Mouse (Mus musculus): ENCODE measurements at regions not wholly inside any gene's neighbourhood (a gene's known extent, or its start where the extent isn't known, plus 50 kb on each side); places are given as distances from the start of the nearest gene placed in this dataset.
A peak's percentile ranks its signal among the peaks of the same experiment; 100 is the strongest.

DNA sequence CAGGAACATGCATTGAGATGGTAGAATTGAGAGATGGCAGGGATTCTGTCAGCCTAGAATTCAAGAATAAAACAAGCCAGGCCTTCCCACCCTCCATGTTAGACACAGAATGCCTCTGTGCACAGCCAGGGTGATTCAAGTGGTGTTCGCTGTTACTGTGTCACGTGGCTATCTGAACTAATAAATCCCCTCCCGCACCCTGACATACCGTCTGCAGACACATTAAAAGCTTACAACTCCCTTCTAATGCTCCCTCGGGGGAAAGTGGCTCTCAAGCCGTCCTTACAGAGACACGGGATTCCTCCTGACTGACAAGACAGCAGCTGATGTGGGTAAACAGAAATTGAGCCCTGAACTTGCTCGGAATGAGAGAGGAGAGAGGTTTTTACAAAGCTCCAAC, 279.1 kb downstream of the Prex1 start:
- DNase-seq: no peak

- DNase-seq: peak; percentile 43
These were observed 278.3 kb upstream of the Sulf2 start for GRCm38 (mm10) chr2:166433655-166434333.

GRCm38 (mm10) chr2:166432948-166433654, 277.6 kb upstream of the Sulf2 start:
- DNase-seq: no peak

DNA sequence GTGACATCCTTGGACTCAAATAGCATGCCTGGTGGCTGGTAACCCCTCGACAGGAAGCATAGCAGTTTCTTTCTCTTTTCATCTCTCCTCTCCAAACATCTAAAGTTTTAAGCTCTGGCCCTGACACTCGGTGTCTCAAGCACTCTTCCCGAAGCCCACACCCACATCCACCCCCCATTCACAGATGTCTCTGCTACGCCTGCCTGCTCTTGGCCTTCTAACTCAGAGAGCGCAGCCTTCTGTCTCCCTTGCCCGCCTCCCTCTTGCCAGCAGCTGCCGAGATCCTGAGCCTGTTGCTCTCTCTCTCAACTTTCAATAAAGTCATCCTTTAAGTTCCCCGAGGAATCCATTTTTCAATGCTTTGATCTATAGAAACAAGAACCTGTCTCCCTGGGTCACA, 277.1 kb upstream of the Sulf2 start:
- no peak for DNase-seq

- peak; percentile 57 for DNase-seq
These were observed 274.5 kb upstream of the Sulf2 start for GRCm38 (mm10) chr2:166429918-166430317.

DNA sequence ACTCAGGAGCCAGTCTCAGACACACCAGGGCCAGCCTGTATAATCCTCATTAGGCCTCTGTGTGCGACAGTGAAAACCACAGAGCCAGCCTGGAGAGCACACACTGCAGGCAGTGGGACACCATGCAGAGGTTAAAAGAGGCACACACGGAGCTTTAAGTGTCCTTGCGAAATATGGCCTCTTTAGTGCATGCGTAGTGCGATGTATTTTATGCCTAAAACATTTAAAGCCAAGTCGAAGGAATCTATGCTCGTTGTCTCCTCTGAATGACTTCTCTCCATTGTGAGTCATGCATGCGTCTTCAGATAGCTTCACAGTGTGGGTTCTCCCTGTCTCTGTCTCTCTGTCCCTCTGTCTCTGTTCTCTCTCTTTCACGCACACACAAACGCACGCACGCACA, 274.0 kb upstream of the Sulf2 start:
- DNase-seq: no peak

- DNase-seq: no peak
These were observed 271.9 kb upstream of the Sulf2 start for GRCm38 (mm10) chr2:166427390-166427789.

- DNase-seq: peak; percentile 45
These were observed 271.5 kb upstream of the Sulf2 start for GRCm38 (mm10) chr2:166426960-166427359.

DNA sequence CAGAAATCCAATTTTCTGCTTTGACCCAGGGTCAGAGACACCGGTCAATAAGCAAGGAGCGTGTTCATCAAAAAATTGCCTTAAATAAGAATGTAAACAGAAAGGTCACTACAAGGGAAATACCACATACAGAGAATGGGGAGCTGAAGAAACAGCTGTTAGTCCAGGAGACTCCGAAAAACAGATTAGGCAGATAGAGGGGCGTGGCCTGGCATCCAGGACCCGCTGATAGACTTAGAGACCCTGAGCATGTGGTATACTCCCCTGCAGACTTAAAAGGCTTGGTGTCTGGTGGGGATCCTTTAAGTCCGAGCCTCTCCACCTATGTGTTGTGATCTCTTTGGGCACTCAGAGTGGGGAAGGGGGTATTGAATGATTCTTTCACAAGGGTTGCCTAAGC, 271.0 kb upstream of the Sulf2 start:
- DNase-seq: no peak

GRCm38 (mm10) chr2:166425141-166425540, 269.7 kb upstream of the Sulf2 start:
- no peak for DNase-seq

GRCm38 (mm10) chr2:166423132-166423660, 267.7 kb upstream of the Sulf2 start:
- no peak for DNase-seq

DNA sequence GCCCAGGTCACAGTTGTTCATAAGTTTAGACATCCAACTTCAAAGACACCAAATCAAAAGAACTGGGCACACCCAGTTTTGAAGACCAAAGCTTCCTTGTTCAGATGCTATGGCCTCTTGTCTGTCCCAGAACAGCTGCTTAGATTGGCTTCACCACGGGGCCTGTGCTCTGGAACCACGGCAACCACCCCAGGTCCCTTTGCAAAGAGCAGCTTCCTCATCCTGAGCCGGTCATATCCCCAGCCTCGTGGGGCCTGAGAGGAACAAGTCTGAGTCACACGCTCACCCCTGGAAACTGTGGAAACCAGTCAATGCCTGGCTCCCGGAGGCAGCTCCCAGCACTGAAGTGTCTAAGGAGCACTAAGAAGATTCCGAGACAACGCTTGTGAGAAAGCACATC, 264.8 kb upstream of the Sulf2 start:
- peak; percentile 42 for DNase-seq

DNA sequence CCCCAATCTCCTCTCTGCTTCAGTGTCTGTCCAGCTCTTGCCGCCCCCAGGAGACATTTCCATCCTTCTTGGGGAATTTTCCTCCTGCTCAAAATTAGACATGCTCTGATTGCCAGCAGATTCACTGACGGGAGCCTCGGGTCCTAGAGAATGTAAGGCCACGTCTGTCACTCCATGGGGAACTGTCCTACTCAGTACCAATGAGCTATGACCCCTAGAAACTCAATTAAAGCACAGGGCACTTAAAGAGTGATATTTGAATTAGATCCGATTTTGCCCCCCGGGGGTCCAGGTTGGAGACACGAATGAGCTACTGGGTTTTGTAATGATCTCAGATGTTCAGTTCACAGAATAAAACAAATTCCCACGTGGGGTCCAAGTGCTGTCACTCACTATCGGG, 263.8 kb upstream of the Sulf2 start:
- no peak for DNase-seq

GRCm38 (mm10) chr2:166418279-166418678, 262.8 kb upstream of the Sulf2 start:
- no peak for DNase-seq

DNA sequence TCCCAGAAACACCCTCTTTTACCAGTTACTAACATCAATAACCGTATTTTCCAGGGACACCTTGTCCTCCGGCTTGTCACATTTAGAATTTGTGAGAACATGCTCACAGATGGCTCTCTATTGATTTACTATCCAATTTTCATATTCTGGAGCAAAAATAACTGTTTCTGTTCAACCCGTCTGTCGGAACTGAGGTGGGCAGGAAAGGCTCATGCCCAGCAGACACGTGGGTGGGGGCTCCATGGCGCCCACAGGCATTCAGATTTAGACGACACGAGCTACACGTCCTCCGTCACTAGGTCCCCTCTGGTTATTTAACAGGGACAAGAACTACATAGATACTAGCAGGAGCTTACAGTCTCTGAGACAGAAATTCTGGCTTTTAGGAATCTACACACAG, 262.2 kb upstream of the Sulf2 start:
- DNase-seq: no peak

DNA sequence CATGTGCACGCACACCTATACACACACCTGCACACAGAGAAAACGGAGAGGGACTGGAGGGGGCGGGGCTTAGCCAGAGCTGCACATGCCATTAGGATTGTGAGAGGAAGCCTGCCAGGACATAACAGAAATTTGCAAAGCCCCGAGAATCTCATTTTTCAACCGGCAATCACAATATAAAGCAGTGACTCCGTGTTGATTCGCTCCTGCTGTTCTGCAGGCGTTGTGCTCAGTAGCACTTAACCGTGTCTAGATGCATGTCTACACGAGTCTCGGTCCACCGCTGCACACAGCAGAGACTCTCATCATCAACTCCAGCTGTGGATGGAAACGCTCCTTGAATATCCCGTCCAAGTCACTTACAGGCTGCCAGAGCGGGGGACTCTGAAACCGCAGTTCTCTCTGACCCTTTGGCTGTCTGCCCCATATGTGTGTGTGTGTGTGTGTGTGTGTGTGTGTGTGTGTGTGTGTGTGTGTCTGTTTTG, 260.1 kb upstream of the Sulf2 start:
- DNase-seq: peak; percentile 35

DNA sequence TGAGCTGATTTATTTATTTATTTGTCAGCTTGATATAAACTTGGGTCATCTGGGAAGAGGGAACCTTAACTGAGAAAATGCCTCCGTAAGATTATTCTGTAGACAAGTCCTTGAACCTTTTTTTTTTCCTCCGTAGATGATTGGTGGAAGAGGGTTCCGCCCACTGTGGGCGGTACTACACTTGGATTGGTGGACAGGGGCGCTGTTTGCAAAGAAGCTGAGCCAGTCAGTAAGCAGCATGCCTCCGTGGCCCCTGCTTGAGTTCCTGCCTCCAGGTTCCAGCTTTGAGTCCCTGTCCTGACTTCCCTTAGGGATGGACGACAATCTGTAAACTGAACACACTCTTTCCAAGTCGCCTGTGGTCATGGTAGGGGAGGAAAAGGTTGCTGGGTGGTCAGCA, 259.4 kb upstream of the Sulf2 start:
- no peak for DNase-seq

GRCm38 (mm10) chr2:166412031-166412858, 256.8 kb upstream of the Sulf2 start:
- DNase-seq: no peak

DNA sequence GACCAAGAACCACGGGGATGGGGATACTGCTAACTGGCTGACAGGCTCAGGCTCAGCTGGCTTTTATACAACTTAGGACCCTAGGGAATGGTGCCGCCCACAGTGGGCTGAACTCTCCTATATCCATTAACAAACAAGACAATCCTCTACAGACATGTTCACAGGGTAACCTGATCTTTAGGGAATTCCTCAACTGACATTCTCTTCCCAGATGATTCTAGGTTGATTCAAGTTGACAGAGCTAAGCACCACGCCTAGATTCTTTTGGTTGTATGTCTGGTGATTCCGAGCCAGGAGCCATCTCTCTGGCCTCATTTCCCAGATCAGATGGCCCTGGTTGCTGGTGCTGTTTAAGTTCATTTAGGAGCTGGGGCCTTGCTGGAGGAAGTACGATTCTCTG, 253.9 kb upstream of the Sulf2 start:
- DNase-seq: no peak

DNA sequence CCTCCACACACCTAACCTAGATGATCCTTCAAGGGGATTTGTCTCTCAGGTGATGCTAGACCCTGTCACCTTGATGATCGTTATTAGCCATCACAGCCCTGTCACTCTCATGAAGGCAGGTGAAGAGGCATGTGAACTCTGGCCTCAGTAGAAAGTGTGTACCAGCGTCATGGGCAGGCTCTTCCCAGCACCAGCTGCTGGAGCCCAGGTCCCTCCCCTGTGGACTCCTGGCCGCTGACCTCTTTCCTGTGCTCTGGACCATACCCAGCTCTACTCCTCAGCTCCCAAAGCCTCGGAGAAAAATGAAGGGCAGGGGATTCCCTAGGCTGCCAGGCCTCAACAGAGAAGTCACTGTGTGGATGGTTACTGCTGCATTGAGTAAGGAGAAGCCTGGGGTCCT, 253.3 kb upstream of the Sulf2 start:
- no peak for DNase-seq

- no peak for DNase-seq
These were observed 252.5 kb upstream of the Sulf2 start for GRCm38 (mm10) chr2:166408009-166408408.

DNA sequence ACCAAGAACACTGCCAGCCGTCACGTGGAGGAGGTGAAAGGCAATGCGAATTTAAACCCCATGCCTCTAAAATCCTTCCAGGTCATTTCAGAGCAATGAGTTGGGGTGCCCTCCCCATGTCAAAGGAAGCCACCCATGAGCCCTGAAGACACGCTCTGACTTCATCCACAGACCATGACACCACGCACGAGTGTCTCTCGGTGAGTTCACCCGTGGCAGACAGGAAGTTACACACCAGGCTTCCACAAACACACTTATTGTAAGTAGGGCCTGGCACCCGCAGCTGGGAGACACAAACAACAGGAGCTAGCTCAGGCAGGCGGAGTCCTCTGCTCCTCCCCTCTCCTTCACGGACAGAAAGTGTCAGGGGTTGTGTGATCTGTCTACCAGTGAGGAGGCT, 251.4 kb upstream of the Sulf2 start:
- no peak for DNase-seq

- no peak for DNase-seq
These were observed 247.9 kb upstream of the Sulf2 start for GRCm38 (mm10) chr2:166403319-166403718.
